Mouse (Mus musculus) spleen, postnatal 0 days (tissue): ENCODE measurements around the gene Olfr1015. TPM values are rescaled to one million over a fixed set of nuclear protein-coding genes. Genes with fewer than 3 reads are reported as not detected.

Experiments
- polyA plus RNA-seq: library from polyadenylated mRNA; unstranded; fragments of >200 nt; fragmentation: Nextera tagmentation; extraction: Ambion mirVana; gene quantifications from 2 replicates; pipeline ENCODE4 v1.2.1, GENCODE M21; 2015

Olfr1015 gene
- not detected in 2 replicates for polyA plus RNA-seq

GRCm38 (mm10) chr2:85781717-85782116 lies at the start of gene Olfr1015:
Gene Olfr1015 (plus strand): TSS chr2:85782017.

GRCm38 (mm10) chr2:85762666-85763065 lies 19.2 kb upstream of the Olfr1015 start, which contains the start of gene Olfr1012:
Gene Olfr1012 (minus strand): TSS chr2:85762766.

DNA sequence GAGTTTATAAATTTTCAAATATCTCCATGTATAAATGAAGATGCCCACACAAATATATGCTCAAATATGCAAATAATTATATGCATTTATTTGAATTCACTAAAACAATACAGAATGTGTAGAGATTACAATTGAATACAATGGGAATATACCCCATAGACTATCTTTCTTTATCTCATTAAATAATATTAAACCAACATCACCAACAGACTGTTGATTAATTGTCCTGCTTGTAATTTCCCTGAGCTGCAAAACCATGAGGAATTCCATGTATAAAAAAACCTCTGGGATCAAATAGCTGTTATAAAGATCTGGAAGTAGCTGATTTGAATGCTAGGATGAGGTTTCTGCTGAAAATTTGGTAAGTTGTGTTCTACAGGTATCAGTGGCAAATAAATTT lies 15.0 kb upstream of the Olfr1015 start, which contains the start of gene Olfr1013:
TSS of gene Olfr1013 (plus strand) at position 301 of the 400 bp plus-strand sequence.

DNA sequence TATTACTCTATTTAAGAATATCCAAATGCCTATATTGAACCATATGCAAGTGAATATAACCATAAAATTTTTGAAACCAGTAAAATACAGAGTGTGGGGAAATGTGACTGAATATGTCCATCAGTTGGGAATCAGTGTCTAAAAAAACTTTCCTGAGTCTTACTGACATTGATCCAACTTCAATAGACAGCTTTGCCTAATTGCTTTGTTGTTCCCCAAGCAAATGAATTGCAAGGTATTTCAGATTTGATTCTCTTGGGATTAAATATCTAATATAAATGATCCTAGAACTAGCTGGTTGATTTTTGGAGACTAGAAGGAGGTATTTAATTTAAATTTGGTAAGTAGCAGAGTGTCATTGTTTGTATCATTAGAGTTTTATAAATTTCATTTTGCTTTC lies 9.4 kb upstream of the Olfr1015 start, which contains the start of gene Olfr1014:
TSS of gene Olfr1014 (plus strand) at position 301 of the 400 bp plus-strand sequence.

GRCm38 (mm10) chr2:85802444-85802843 lies 20.6 kb downstream of the Olfr1015 start, which contains the start of gene Olfr1016:
Gene Olfr1016 (minus strand): TSS chr2:85802544.

GRCm38 (mm10) chr2:85818179-85818578 lies 36.4 kb downstream of the Olfr1015 start, which contains the start of gene Olfr1018:
Gene Olfr1018 (plus strand): TSS chr2:85818479.

Other genes with a start within 250 kb of the Olfr1015 start
- not detected in 2 replicates for gene Olfr996, start 202.8 kb upstream of the Olfr1015 start, polyA plus RNA-seq
- not detected in 2 replicates for gene Olfr998, start 193.1 kb upstream of the Olfr1015 start, polyA plus RNA-seq
- gene Olfr1000, start 170.1 kb upstream of the Olfr1015 start, polyA plus RNA-seq, result not detected in 2 replicates
- gene Olfr1002, start 131.3 kb upstream of the Olfr1015 start, polyA plus RNA-seq, result not detected in 2 replicates
- gene Olfr154, start 117.6 kb upstream of the Olfr1015 start, polyA plus RNA-seq, result not detected in 2 replicates
- gene Olfr1006, start 103.2 kb upstream of the Olfr1015 start, polyA plus RNA-seq, result not detected in 2 replicates
- not detected in 2 replicates for gene Olfr1008, start 92.6 kb upstream of the Olfr1015 start, polyA plus RNA-seq
- not detected in 2 replicates for gene Olfr1009, start 66.6 kb upstream of the Olfr1015 start, polyA plus RNA-seq
- gene Olfr1012, start 19.3 kb upstream of the Olfr1015 start, polyA plus RNA-seq, result not detected in 2 replicates
- not detected in 2 replicates for gene Olfr1013, start 14.9 kb upstream of the Olfr1015 start, polyA plus RNA-seq
- not detected in 2 replicates for gene Olfr1014, start 9.3 kb upstream of the Olfr1015 start, polyA plus RNA-seq
- gene Olfr1016, start 20.5 kb downstream of the Olfr1015 start, polyA plus RNA-seq, result not detected in 2 replicates
- not detected in 2 replicates for gene Olfr1018, start 36.5 kb downstream of the Olfr1015 start, polyA plus RNA-seq
- not detected in 2 replicates for gene Olfr1019, start 63.5 kb downstream of the Olfr1015 start, polyA plus RNA-seq
- gene Olfr1020, start 65.0 kb downstream of the Olfr1015 start, polyA plus RNA-seq, result not detected in 2 replicates
- gene Olfr1022, start 86.6 kb downstream of the Olfr1015 start, polyA plus RNA-seq, result not detected in 2 replicates
- not detected in 2 replicates for gene Olfr1023, start 103.6 kb downstream of the Olfr1015 start, polyA plus RNA-seq
- gene Olfr1024, start 123.0 kb downstream of the Olfr1015 start, polyA plus RNA-seq, result not detected in 2 replicates
- gene Olfr1025-ps1, start 133.2 kb downstream of the Olfr1015 start, polyA plus RNA-seq, result not detected in 2 replicates
- gene Olfr1026, start 139.5 kb downstream of the Olfr1015 start, polyA plus RNA-seq, result not detected in 2 replicates
- not detected in 2 replicates for gene Olfr1028, start 168.4 kb downstream of the Olfr1015 start, polyA plus RNA-seq
- not detected in 2 replicates for gene Olfr1029, start 191.9 kb downstream of the Olfr1015 start, polyA plus RNA-seq
- not detected in 2 replicates for gene Olfr1030, start 197.3 kb downstream of the Olfr1015 start, polyA plus RNA-seq
- not detected in 2 replicates for gene Olfr1031, start 208.3 kb downstream of the Olfr1015 start, polyA plus RNA-seq
- gene Olfr1032, start 223.5 kb downstream of the Olfr1015 start, polyA plus RNA-seq, result not detected in 2 replicates
- 5.2 and 5.3 TPM in 2 replicates for gene Olfr1033, start 238.6 kb downstream of the Olfr1015 start, polyA plus RNA-seq